Mouse (Mus musculus): Measurements from ENCODE around the gene Pskh1.

Pskh1 gene

GRCm38 (mm10) chr8:105957813-105958212 lies 57.6 kb downstream of the Pskh1 start:
- no peak for DNase-seq (ENCODE audit: low read depth, low spot score)

DNA sequence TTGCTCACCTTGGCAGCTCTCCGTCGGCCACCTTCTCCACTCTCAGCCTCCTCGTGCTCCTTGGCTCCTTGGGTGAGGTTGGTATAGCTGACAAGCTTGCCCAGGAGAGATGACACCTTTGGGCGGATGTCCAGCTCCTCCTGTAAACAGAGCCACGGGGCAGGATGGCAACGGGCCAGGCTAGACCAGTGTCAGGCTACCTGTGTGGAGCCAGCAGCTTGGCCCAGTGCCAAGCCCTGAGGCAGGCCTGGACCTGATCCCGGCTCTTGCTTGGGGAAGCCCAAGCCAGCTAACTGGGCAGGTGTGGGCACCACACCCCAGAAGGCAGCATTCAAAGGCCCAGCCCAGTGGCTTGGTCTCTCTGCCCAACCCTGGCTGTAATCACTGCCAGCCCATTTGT lies 59.1 kb downstream of the Pskh1 start:
- DNase-seq (ENCODE audit: low read depth, low spot score): no peak

- peak; percentile 72 for DNase-seq (ENCODE audit: low read depth, low spot score)
These were observed 60.9 kb downstream of the Pskh1 start for GRCm38 (mm10) chr8:105961101-105961500.

GRCm38 (mm10) chr8:105961536-105961935 lies 61.3 kb downstream of the Pskh1 start:
- DNase-seq (ENCODE audit: low read depth, low spot score): no peak

- no peak for DNase-seq (ENCODE audit: low read depth, low spot score)
These were observed 64.4 kb downstream of the Pskh1 start for GRCm38 (mm10) chr8:105964506-105965265.

DNA sequence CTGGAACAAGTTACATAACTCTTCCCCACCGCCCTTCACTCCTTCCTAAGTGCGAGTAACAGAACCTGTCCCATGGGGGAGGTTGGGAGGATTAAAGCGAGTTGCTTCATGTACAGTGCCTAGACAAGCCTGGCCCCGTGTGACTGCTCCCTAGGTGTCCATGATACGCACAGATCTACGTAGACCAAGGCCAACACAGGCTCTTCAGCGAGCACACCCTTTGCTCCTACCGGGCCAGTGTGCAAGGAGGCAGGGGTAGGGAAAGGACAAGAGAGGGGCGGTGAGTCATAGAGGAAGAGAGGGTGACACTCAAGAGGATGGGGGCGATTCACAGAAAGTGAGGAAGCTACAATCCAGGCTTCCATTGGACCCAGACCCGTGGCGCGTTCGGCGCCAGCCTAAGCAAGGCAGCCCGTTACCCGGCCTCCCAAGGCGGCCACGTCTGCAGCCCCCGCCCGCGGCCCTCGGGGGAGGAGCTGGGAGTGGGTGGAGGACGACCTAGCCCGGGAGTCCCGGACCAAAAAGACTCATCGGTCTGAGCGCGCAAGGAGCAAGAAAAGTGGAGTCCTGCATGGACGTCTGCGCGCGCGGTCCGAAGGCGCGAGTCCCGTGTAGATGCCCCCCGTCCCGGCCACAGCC lies 65.1 kb downstream of the Pskh1 start:
- DNase-seq (ENCODE audit: low read depth, low spot score): peak; percentile 57

DNA sequence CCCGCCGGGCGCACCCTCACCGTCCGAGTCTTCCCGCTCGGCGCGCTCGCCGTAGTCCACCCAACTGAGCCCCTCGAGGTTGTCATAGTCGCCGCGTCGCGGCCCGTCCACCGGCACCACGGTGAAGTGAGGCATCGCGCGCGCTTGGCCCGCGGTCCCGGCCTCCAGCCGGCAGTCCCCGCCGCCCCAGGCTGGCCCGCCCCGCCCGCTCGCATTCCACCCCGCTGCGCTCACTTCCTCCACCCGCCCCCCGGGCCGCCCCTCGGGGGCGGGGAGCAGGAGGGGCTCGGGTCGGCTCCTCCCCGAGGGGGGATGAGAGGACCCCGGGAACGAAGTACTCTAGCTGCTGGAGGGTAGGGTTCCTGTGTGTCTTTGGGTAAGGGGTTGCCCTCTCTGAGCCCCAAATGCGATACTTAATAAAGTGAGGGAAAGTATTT lies 65.7 kb downstream of the Pskh1 start, which contains the start of gene Slc12a4:
TSS of gene Slc12a4 (minus strand) at position 193 of the 437 bp plus-strand sequence.
- DNase-seq (ENCODE audit: low read depth, low spot score): peak; percentile 80

DNA sequence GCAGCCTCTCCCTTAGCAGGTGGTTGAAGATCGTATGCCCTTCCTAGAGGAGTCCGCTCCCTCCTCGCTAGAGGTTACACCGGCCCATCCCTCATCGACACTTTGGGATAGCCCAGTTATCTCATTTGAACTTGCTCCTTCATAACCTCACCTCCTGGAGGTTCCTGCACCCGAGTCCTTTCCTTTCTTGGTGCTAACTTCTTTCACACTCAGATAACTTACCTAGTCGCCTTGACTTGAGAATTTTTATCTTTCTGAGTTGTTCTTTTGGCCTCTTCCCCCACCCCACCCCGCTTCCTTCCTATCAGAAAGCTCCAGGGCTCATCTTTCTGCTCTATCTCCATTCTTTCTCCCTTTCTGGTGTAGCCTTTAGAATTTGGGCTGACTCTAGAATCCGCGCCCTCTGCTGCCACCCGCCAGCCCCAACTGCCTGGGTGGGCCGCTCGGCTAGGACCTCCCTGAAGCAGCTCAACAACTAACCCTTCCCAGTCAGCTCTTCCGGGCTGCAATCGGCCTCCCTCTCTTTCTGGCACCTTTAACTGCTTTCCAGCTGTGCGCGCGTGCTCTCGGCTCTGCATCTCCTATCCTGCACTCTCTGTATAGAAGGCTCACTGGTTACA lies 66.6 kb downstream of the Pskh1 start:
- DNase-seq (ENCODE audit: low read depth, low spot score): peak; percentile 94

- DNase-seq (ENCODE audit: low read depth, low spot score): no peak
These were observed 69.1 kb downstream of the Pskh1 start for GRCm38 (mm10) chr8:105969367-105969766.

DNA sequence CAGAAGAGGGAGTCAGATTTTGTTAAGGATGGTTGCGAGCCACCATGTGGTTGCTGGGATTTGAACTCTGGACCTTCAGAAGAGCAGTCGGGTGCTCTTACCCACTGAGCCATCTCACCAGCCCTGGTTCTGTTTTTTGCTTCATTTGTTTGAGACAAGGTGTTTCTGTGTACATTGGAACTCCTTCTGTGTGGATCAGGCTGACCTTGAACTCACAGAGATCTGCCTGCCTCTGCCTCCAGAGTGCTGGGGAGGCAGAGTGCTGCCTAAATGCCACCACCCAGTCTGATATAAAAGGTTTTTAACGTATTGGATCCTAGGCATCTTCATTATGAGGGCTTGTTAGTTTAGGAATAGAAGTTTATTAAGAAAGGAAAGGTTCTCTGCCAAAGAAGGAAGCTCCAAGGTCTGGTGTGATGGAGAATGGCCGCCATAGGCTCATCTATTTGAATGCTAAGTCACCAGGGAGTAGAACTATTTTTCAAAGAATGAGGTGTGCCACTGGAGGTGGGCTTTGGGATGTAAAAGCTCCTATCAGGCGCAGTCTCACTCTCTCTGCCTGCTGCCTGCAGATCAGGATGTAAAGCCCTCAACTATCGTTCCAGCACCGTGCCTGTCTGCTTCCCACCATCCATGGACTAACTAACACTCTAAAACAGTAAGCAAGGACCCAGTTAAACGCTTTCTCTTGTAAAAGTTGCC lies 70.9 kb downstream of the Pskh1 start:
- peak; percentile 86 for DNase-seq (ENCODE audit: low read depth, low spot score)

- peak; percentile 78 for DNase-seq (ENCODE audit: low read depth, low spot score)
These were observed 75.1 kb downstream of the Pskh1 start for GRCm38 (mm10) chr8:105975363-105975762.

DNA sequence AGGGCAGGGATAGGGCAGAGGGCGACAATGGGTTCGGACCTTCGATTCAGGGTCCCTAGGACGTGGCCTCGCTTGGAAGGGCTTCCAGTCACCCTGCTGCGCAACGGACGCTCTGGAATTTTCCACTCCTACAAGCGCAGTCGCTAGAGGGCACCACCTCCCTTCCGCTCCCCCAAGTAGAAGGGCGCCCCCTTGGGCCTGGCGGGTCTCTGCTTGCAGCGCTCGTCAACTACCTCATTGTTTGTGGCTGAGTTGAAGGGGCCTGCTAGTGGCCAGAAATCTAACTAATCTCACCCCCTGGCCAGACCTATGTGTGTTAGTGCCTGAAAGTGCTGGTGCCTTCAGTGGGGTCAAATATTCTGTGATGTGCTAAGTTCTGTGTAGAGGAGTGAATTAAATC lies 79.1 kb downstream of the Pskh1 start, which contains the start of gene Dpep3:
TSS of gene Dpep3 (minus strand) at position 105 of the 400 bp plus-strand sequence.
- peak; percentile 72 for DNase-seq (ENCODE audit: low read depth, low spot score)

DNA sequence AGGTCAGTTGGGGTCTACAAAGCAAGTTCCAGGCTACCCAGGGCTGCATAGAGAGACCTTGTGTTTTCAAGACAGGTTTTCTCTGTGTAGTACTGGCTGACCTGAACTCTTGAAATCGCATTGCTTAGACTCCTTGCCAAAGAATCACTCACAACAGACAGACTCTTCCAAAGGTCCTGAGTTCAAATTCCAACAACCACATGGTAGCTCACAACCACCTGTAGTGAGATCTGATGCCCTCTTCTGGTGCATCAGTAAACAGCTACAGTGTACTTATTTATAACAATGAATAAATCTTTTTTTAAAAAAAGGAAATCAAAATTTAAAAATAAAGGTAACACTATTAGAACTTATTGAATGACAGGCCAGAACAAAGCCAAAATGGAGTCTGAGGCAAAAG lies 80.9 kb downstream of the Pskh1 start:
- DNase-seq (ENCODE audit: low read depth, low spot score): no peak
